Mouse (Mus musculus) central nervous system, embryonic 11.5 days (tissue): ENCODE data around the gene Rrm2. TPM values are rescaled to one million over a fixed set of nuclear protein-coding genes. Genes with fewer than 3 reads are reported as not detected.

Source experiments
- polyA plus RNA-seq: library from polyadenylated mRNA; depleted of rRNA; stranded (reverse); fragments of >200 nt; gene quantifications from 2 replicates; pipeline ENCODE4 v1.2.3, GENCODE M21; 2012; rRNA removed

Gene Rrm2
- 146 and 194 TPM in 2 replicates for polyA plus RNA-seq

DNA sequence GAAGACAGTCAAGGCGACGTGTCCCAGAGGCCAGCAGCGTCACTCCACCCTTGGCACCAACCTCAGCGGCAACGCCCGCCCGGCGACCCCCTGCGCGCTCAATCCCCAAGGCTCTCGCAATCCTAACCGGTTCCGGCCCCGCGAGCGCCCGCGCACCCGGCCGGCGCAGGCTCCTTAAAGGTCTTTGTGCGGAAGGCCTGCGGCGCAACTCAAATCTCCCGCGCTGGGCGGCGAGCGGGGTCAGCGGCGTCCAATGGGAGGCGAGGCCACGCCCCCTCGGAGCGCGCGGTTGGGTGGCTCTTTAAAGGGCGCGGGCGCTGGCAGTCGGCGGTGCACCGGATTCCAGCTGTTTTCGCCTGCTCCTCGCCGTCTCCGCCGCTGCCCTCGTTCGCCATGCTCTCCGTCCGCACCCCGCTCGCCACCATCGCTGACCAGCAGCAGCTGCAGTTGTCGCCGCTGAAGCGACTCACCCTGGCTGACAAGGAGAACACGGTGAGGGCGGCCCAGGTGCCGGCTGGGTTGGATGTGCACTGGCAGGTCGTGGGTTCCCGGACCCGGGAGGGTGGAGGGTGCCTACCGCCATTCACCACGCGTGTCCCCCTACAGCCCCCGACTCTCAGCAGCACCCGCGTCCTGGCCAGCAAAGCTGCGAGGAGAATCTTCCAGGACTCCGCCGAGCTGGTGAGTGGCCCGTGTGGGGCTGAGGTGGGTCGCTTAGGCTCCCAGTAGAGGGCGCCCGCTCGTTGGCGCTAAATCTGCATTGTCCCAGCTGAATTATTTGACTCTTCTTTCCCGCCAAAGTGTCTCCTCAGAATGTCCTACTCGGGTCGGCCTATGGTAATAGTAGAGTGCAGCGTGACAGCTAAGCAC lies at the start of gene Rrm2:
Gene Rrm2 (plus strand): TSS at position 288 of the 870 bp plus-strand sequence.

DNA sequence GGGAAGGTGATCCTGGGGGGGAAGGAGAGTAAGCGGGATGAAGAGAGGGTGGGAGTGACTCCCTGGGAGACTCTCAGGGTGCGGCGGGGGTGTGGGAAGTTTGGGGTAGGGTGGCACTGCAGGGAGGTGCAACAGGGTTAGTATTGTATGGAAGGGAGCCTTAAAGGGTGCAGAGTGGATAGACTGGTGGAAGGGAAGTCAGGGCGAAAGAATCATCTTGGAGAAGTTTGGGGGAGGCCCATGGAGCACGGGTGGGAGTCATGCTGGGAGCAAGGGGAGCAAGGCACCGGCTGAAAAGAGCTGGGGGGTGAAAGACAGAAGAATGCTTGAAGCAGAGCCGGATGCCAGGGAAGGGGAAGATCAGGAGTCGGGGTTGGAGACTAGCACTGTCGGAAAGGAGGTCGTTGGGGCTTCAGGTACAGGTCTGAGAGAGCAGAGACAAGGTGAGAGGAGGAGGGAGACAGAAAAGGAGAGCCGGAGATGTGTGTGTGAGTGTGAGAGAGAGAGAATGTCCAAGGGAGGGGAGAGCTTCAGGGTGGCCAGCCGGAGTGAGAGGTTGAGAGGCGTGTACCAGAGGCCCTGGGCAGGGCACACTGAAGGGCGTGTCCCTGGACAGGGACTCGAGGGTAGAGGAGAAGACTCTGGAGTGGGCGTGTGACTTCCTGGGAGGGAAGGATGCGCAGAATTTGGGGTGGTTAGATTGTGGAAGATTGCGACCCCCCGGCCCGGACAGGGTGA lies 26.6 kb upstream of the Rrm2 start, which contains the start of gene Cys1:
Gene Cys1 (minus strand): TSS at position 528 of the 738 bp plus-strand sequence.

Other genes starting within 250 kb of the Rrm2 start
- gene Taf1b, start 209.9 kb upstream of the Rrm2 start, polyA plus RNA-seq, result 16.7 and 20.1 TPM in 2 replicates
- gene Grhl1, start 136.0 kb upstream of the Rrm2 start, polyA plus RNA-seq, result 0.89 and 1.1 TPM in 2 replicates
- gene Klf11, start 57.0 kb upstream of the Rrm2 start, polyA plus RNA-seq, result 9.3 and 11.0 TPM in 2 replicates
- gene Cys1, start 26.4 kb upstream of the Rrm2 start, polyA plus RNA-seq, result 1.0 and 1.2 TPM in 2 replicates
- 19.6 and 27.6 TPM in 2 replicates for gene Mboat2, start 122.6 kb downstream of the Rrm2 start, polyA plus RNA-seq